Mouse (Mus musculus) layer of hippocampus, adult 18-20 months (tissue): ENCODE results near the gene Otud5. TPM values are rescaled to one million over a fixed set of nuclear protein-coding genes. Genes with fewer than 3 reads are reported as not detected.
"Not testable (repeated sequence)": the region's sequence is repeated elsewhere in the genome, so short reads cannot be mapped to it uniquely, and the experiment has no call there.

Source experiments
- DNase-seq, 2 experiments: peaks; one replicate each; pipeline ENCODE4 v3.0.0; 2022; ENCODE audit warnings: low spot score in 2 of 2
- long read RNA-seq: library from polyadenylated mRNA; stranded (forward); transcript quantifications from one replicate; pipeline ENCODE4 v2.0.0, GENCODE M21; 2021
- total RNA-seq, 2 experiments: library from RNA; stranded (reverse); gene quantifications; 2 replicates each; pipeline ENCODE4 v1.2.3; 2021

The Otud5 gene
- total RNA-seq: 10 to 100 TPM; 75.3 to 87.4 TPM
- long read RNA-seq, full-length matches to known transcripts: 43 of 86 reads
- long read RNA-seq, partial matches to known transcripts: 17 of 86 reads
- long read RNA-seq, other reads (novel, unspliced or antisense): 26 of 86 reads

- peak; percentile 93 to 95 for DNase-seq
These were observed at the start of gene Otud5 for GRCm38 (mm10) chrX:7841163-7842162. TSS of gene Otud5 (plus strand) at chrX:7841364.

GRCm38 (mm10) chrX:7793361-7793760, 47.8 kb upstream of the Otud5 start:
- DNase-seq: no peak

GRCm38 (mm10) chrX:7795016-7795415, 46.1 kb upstream of the Otud5 start:
- no peak for DNase-seq

GRCm38 (mm10) chrX:7797327-7797726, 43.8 kb upstream of the Otud5 start:
- DNase-seq: no peak

GRCm38 (mm10) chrX:7802157-7802556, 39.0 kb upstream of the Otud5 start:
- DNase-seq: not testable (repeated sequence)

GRCm38 (mm10) chrX:7815016-7815415, 26.1 kb upstream of the Otud5 start:
- not testable (repeated sequence) for DNase-seq

GRCm38 (mm10) chrX:7821865-7822779, 19.0 kb upstream of the Otud5 start, which contains the start of gene Kcnd1:
TSS of gene Kcnd1 (plus strand) at chrX:7822289.
- DNase-seq: peak; percentile 36 to 37

- DNase-seq: no peak
These were observed 4.0 kb upstream of the Otud5 start for GRCm38 (mm10) chrX:7837146-7837545.

GRCm38 (mm10) chrX:7840842-7841162, 362 bp upstream of the Otud5 start:
- no peak for DNase-seq

- no peak for DNase-seq
These were observed 1.2 kb downstream of the Otud5 start for GRCm38 (mm10) chrX:7842318-7842717.

GRCm38 (mm10) chrX:7847845-7848244, 6.7 kb downstream of the Otud5 start:
- DNase-seq: peak in 1 of 2 experiments; percentile 35

- peak in 1 of 2 experiments; percentile 34 for DNase-seq
These were observed 13.4 kb downstream of the Otud5 start for GRCm38 (mm10) chrX:7854578-7854977.

GRCm38 (mm10) chrX:7859191-7859753, 18.1 kb downstream of the Otud5 start:
- DNase-seq: no peak

GRCm38 (mm10) chrX:7863181-7863580, 22.0 kb downstream of the Otud5 start:
- no peak for DNase-seq

GRCm38 (mm10) chrX:7864551-7864950, 23.4 kb downstream of the Otud5 start:
- no peak for DNase-seq

- DNase-seq: no peak
These were observed 24.2 kb downstream of the Otud5 start for GRCm38 (mm10) chrX:7865343-7865742.

- no peak for DNase-seq
These were observed 24.6 kb downstream of the Otud5 start for GRCm38 (mm10) chrX:7865786-7866185.

GRCm38 (mm10) chrX:7867141-7867540, 26.0 kb downstream of the Otud5 start:
- no peak for DNase-seq

GRCm38 (mm10) chrX:7868506-7868905, 27.3 kb downstream of the Otud5 start:
- no peak for DNase-seq

- no peak for DNase-seq
These were observed 28.7 kb downstream of the Otud5 start for GRCm38 (mm10) chrX:7869826-7870225.

GRCm38 (mm10) chrX:7878007-7878419, 36.8 kb downstream of the Otud5 start, which contains the start of gene Pim2:
TSS of gene Pim2 (plus strand) at chrX:7878262.
- peak; percentile 81 to 83 for DNase-seq
